7 mouse cellular contexts compared by ENCODE assay signal in genomic region chr15:85865913-85866312, GRCm38 (mm10). TPM values are rescaled to one million over a fixed set of nuclear protein-coding genes. Genes with fewer than 3 reads are reported as not detected.
"Had no signal": no experiment of that assay in that cellular context is flagged by ENCODE, and none has a peak within 500 bp of the region (broad histone marks: within the 10 kb centered on the region; RNA-seq: fewer than 3 reads in every experiment).

No protein-coding gene starts in this region.

RNA-seq across cellular contexts. Expression of gene Gtse1, which starts 6.4 kb away (rescaled TPM):
- total RNA-seq: monocyte, adult 5-6 weeks had no signal

RNA-seq across cellular contexts. Expression of gene Pkdrej, which starts 44.4 kb away (rescaled TPM):
- total RNA-seq: megakaryocyte, adult 5-6 weeks; monocyte, adult 5-6 weeks had no signal
- polyA plus RNA-seq: liver, postnatal 0 days; macrophage; midbrain, embryonic 10.5 days; midbrain, embryonic 16.5 days; myocyte had no signal
